Mouse (Mus musculus) MEL (cell line): ENCODE measurements around the gene Ranbp10. TPM values are rescaled to one million over a fixed set of nuclear protein-coding genes. Genes with fewer than 3 reads are reported as not detected.
A peak's percentile ranks its signal among the peaks of the same experiment; 100 is the strongest.

Source experiments
- DNase-seq: peaks from one replicate; pipeline ENCODE4 v3.0.0; 2011; ENCODE audit warnings: low read depth, low spot score
- H3K27ac ChIP-seq: 2 replicates; pipeline ENCODE4 v1.5.1; 2012; ENCODE audit warnings: low read depth, mild to moderate bottlenecking, control low read depth, low read length, moderate library complexity; ENCODE audit not compliant: control insufficient read depth
- H3K27me3 ChIP-seq, 2 experiments: fragments of 150-350 bp in 1 of 2; sonication (generic) in 1 of 2; 2 replicates each; pipeline ENCODE4 v1.6.1; 2012; ENCODE audit warnings: low read length in 2 of 2, mild to moderate bottlenecking in 2 of 2, improper control_type of control experiment in 1 of 2, moderate library complexity in 1 of 2; ENCODE audit not compliant: insufficient read depth in 2 of 2, control insufficient read depth in 1 of 2
- H3K36me3 ChIP-seq, 2 experiments: 2 replicates each; pipeline ENCODE4 v1.6.1; 2012 to 2014; ENCODE audit warnings: low read length in 2 of 2, improper control_type of control experiment in 1 of 2, inconsistent platforms in 1 of 2, mild to moderate bottlenecking in 1 of 2; ENCODE audit not compliant: insufficient read depth in 2 of 2, control insufficient read depth in 1 of 2
- H3K4me1 ChIP-seq, 2 experiments: fragments of 150-350 bp in 1 of 2; sonication (generic) in 1 of 2; 2 replicates each; pipeline ENCODE4 v1.6.1; 2012; ENCODE audit warnings: low read length in 2 of 2, improper control_type of control experiment in 1 of 2, mild to moderate bottlenecking in 1 of 2; ENCODE audit not compliant: insufficient read depth in 2 of 2, control insufficient read depth in 1 of 2
- H3K4me3 ChIP-seq, 2 experiments: fragments of 150-350 bp in 1 of 2; sonication (generic) in 1 of 2; 2 replicates each; pipeline ENCODE4 v1.5.1; 2012; ENCODE audit warnings: low read depth in 2 of 2, low read length in 2 of 2, mild to moderate bottlenecking in 2 of 2, moderate library complexity in 2 of 2, control low read depth in 1 of 2, improper control_type of control experiment in 1 of 2; ENCODE audit not compliant: control insufficient read depth in 1 of 2, insufficient read depth in 1 of 2
- H3K79me2 ChIP-seq: 2 replicates; pipeline ENCODE4 v1.6.1; 2012; ENCODE audit warnings: mild to moderate bottlenecking, low read length, moderate library complexity; ENCODE audit not compliant: control insufficient read depth, poor library complexity, insufficient read depth
- H3K9ac ChIP-seq: 2 replicates; pipeline ENCODE4 v1.6.1; 2012; ENCODE audit warnings: low read depth, mild to moderate bottlenecking, control low read depth, low read length, moderate library complexity; ENCODE audit not compliant: control insufficient read depth, poor library complexity, severe bottlenecking
- H3K9me3 ChIP-seq: fragments of 150-350 bp; sonication (generic); replicated peaks from 2 replicates; pipeline ENCODE4 v1.6.1; 2012; ENCODE audit warnings: mild to moderate bottlenecking, low read length, improper control_type of control experiment, moderate library complexity; ENCODE audit not compliant: insufficient read depth
- CHD2 ChIP-seq: IDR thresholded peaks from 2 replicates; pipeline ENCODE4 v1.6.1; 2011; ENCODE audit warnings: low read length, improper control_type of control experiment
- EP300 ChIP-seq, 2 experiments: IDR thresholded peaks; 2 replicates each; pipeline ENCODE4 v1.6.1; 2011; ENCODE audit warnings: improper control_type of control experiment in 2 of 2, low read length in 2 of 2, low read depth in 1 of 2, mild to moderate bottlenecking in 1 of 2
- ETS1 ChIP-seq: IDR thresholded peaks from 2 replicates; pipeline ENCODE4 v1.6.1; 2012; ENCODE audit warnings: low read depth, mild to moderate bottlenecking, inconsistent platforms, low read length, improper control_type of control experiment, moderate library complexity
- GABPA ChIP-seq: IDR thresholded peaks from 2 replicates; pipeline ENCODE4 v1.6.1; 2012; ENCODE audit warnings: low read depth, mild to moderate bottlenecking, inconsistent platforms, low read length, improper control_type of control experiment, moderate library complexity
- GATA1 ChIP-seq: IDR thresholded peaks from 2 replicates; pipeline ENCODE4 v1.6.1; 2011; ENCODE audit warnings: low read depth, low read length, improper control_type of control experiment
- MAFK ChIP-seq: IDR thresholded peaks from 2 replicates; pipeline ENCODE4 v1.6.1; 2011; ENCODE audit warnings: low read depth, mild to moderate bottlenecking, low read length, improper control_type of control experiment, borderline replicate concordance
- MYC ChIP-seq: IDR thresholded peaks from 2 replicates; pipeline ENCODE4 v1.6.1; 2011; ENCODE audit warnings: low read depth, mild to moderate bottlenecking, low read length, improper control_type of control experiment, moderate library complexity
- NRF1 ChIP-seq: IDR thresholded peaks from 2 replicates; pipeline ENCODE4 v1.6.1; 2014; ENCODE audit warnings: low read depth, mild to moderate bottlenecking, inconsistent platforms, low read length, improper control_type of control experiment, moderate library complexity; ENCODE audit not compliant: poor library complexity, insufficient read depth, severe bottlenecking
- RAD21 ChIP-seq: IDR thresholded peaks from 2 replicates; pipeline ENCODE4 v1.6.1; 2011; ENCODE audit warnings: mild to moderate bottlenecking, low read depth, low read length, improper control_type of control experiment
- RCOR1 ChIP-seq: IDR thresholded peaks from 2 replicates; pipeline ENCODE4 v1.6.1; 2012; ENCODE audit warnings: low read depth, mild to moderate bottlenecking, inconsistent platforms, low read length, improper control_type of control experiment
- UBTF ChIP-seq: IDR thresholded peaks from 2 replicates; pipeline ENCODE4 v1.6.1; 2012; ENCODE audit warnings: low read depth, mild to moderate bottlenecking, inconsistent platforms, low read length, improper control_type of control experiment, moderate library complexity, borderline replicate concordance; ENCODE audit not compliant: insufficient read depth
- ZC3H11A ChIP-seq: IDR thresholded peaks from 2 replicates; pipeline ENCODE4 v1.6.1; 2012; ENCODE audit warnings: low read depth, mild to moderate bottlenecking, inconsistent platforms, low read length, improper control_type of control experiment
- ZMIZ1 ChIP-seq: IDR thresholded peaks from 2 replicates; pipeline ENCODE4 v1.6.1; 2012; ENCODE audit warnings: low read depth, mild to moderate bottlenecking, inconsistent platforms, low read length, improper control_type of control experiment, moderate library complexity
- polyA plus RNA-seq, 2 experiments: library from polyadenylated mRNA; stranded (reverse) in 1 of 2; unstranded in 1 of 2; fragments of >175 nt in 1 of 2; fragments of >200 nt in 1 of 2; gene quantifications; 2 replicates each; pipeline versions ENCODE4 v1.2.1 to v1.2.4; 2012; ENCODE audit warnings: low replicate concordance in 2 of 2, low read depth in 1 of 2; ENCODE audit not compliant: insufficient read length in 2 of 2, insufficient read depth in 1 of 2, missing spikeins in 1 of 2
- total RNA-seq: library from RNA; depleted of rRNA; stranded (reverse); fragments of 300-350 nt; gene quantifications from 2 replicates; pipeline ENCODE4 v1.2.3, GENCODE M21; 2012

Gene Ranbp10
- total and polyA plus RNA-seq, 3 experiments = 7.4 to 22.1 TPM; not detected in 1

DNA sequence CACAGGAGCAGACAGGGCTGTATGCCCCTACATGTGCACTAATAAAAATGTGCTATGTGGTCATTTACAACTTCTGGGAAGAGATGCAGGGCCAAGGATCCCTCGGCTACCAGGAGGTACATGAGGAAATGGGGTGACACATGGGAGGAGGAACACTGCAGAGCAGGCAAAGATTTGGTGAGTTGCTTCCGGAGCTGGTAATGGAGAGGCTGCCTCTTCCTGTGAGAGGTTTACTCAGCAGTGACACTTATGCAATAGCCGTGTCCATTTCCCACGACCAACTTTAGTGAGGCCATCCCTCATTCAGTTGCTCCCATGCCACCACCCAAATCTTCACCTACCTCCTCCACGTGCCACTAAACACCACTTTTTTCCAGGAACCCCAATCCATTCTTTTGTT is 46.9 kb downstream of the Ranbp10 start:
- Histone ChIP-seq H3K27me3 (no peaks in the 10 kb centered on the region), H3K36me3 (peaks cover 5 to 10% of the 10 kb centered on the region in 2 experiments), H3K9me3 (no peaks in the 10 kb centered on the region), H3K9ac (no peak overlapping the region), H3K79me2 (no peaks in the 10 kb centered on the region), H3K27ac (no peak overlapping the region), H3K4me3 (no peak overlapping the region), H3K4me1 (peaks cover 6% of the 10 kb centered on the region in 2 experiments)
- no peak for TF ChIP-seq UBTF
- DNase-seq = no peak

DNA sequence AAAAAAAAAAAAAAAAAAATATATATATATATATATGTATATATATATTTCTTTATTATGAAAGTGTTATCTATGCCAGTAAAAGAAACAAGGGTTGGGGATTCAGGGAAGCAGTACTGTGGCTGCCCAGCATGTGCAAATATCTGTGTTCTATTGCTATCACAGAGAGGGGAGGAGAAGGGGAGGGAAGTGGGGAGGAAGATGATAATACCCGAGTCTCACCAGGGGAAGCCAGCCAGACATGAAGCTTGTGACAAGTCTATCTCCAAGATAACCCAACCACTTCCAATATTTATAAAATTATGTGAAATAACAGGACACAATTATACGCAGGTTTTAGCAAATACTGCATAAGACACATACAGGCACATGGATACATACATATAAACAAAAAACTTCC is 49.3 kb downstream of the Ranbp10 start:
- Histone ChIP-seq H3K36me3 (peaks cover 5 to 10% of the 10 kb centered on the region in 2 experiments), H3K27me3 (no peaks in the 10 kb centered on the region), H3K9me3 (no peaks in the 10 kb centered on the region), H3K9ac (no peak overlapping the region), H3K4me1 (peaks cover 6% of the 10 kb centered on the region in 2 experiments), H3K4me3 (no peak overlapping the region), H3K27ac (no peak overlapping the region), H3K79me2 (no peaks in the 10 kb centered on the region)
- TF ChIP-seq RAD21 = no peak
- TF ChIP-seq MYC = 0 out of 2 replicates have a peak, but pooled peaks have one; percentile 23
- TF ChIP-seq CHD2 = no peak
- TF ChIP-seq RCOR1 = peak; percentile 52; the same call in 1 of the 2 replicates
- no peak for TF ChIP-seq GABPA
- no peak for TF ChIP-seq NRF1
- TF ChIP-seq GATA1 = peak; percentile 65
- TF ChIP-seq EP300 (IDR thresholded peaks at IDR 0.05; ENCODE audit: low read depth in 1 of 2, low read length in 2 of 2) = peak in 1 of 2 experiments; percentile 53; a peak in 1 of 4 replicates
- TF ChIP-seq ZMIZ1 = no peak
- DNase-seq = peak; percentile 67

DNA sequence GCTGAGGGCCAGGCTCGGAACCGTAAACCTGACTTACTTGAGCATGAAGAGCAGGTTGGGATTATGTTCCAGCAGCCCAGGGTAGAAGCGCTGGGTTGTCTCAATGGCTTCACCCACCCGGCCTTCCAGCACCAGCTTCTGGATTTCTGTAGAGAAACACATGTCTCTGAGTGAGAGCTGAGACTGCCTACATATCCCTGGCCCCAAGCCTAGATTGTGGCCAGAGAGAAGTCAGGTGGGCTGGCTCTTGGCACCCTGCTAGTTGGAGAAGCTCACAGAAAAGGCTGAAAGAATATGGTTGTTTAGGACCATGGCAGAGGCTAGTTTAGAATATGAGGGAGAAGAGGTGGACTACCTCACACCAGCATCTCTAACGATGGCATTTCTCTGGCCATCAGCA is 52.7 kb downstream of the Ranbp10 start:
- no peak for DNase-seq
- H3K79me2 ChIP-seq = no peaks in the 10 kb centered on the region
- TF ChIP-seq ZC3H11A (no peak), GATA1 (no peak), MAFK (no peak), EP300 (IDR thresholded peaks at IDR 0.05; ENCODE audit: low read depth in 1 of 2, low read length in 2 of 2) (no peak), ETS1 (no peak)
- H3K9ac ChIP-seq = no peak overlapping the region
- no peaks in the 10 kb centered on the region for H3K9me3 ChIP-seq
- H3K27me3 ChIP-seq = no peaks in the 10 kb centered on the region
- peaks cover 2 to 10% of the 10 kb centered on the region in 2 experiments; a peak in 3 of 4 replicates for H3K36me3 ChIP-seq
- H3K27ac ChIP-seq = no peak overlapping the region
- H3K4me3 ChIP-seq = no peak overlapping the region
- H3K4me1 ChIP-seq = peaks cover 6% of the 10 kb centered on the region in 2 experiments
